Mouse (Mus musculus) ES-E14 (cell line): ENCODE measurements at regions not wholly inside any gene's neighbourhood (a gene's known extent, or its start where the extent isn't known, plus 50 kb on each side); places are given as distances from the start of the nearest gene placed in this dataset.

Source experiments
- CHD2 ChIP-seq: IDR thresholded peaks from 2 replicates; pipeline ENCODE4 v1.6.1; 2014; ENCODE audit warnings: mild to moderate bottlenecking, low read depth, low read length, inconsistent platforms
- HCFC1 ChIP-seq: IDR thresholded peaks from 2 replicates; pipeline ENCODE4 v1.6.1; 2012; ENCODE audit warnings: low read length, inconsistent platforms, borderline replicate concordance; ENCODE audit not compliant: insufficient read depth
- MAFK ChIP-seq: IDR thresholded peaks from 2 replicates; pipeline ENCODE4 v1.6.1; 2014; ENCODE audit warnings: mild to moderate bottlenecking, low read depth, low read length, inconsistent platforms; ENCODE audit not compliant: insufficient read depth
- ZC3H11A ChIP-seq: IDR thresholded peaks from 2 replicates; pipeline ENCODE4 v1.6.1; 2012; ENCODE audit warnings: low read depth, mild to moderate bottlenecking, inconsistent platforms, low read length, borderline replicate concordance

DNA sequence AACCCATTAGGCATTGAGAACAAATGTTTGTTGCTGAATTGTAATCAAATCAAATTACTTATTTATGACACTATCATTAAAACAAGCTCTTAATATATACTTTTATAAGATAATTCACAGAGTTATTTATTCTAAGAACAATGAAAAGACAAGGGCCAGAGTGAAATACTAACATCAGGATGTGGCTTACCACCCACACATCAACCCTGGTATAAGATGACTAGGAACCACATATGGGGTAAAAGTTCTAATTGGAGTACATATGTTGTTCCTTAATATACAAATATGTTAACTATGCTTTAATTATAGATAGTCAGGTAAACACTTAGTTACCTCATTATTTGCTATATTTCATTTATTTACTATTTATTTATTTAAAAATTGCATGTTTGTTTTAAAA, 101.7 kb upstream of the Ankrd1 start:
- no peak for TF ChIP-seq MAFK
- TF ChIP-seq ZC3H11A: no peak
- no peak for TF ChIP-seq CHD2
- TF ChIP-seq HCFC1: no peak
